9 mouse cellular contexts compared by ENCODE assay signal in the genomic region with DNA sequence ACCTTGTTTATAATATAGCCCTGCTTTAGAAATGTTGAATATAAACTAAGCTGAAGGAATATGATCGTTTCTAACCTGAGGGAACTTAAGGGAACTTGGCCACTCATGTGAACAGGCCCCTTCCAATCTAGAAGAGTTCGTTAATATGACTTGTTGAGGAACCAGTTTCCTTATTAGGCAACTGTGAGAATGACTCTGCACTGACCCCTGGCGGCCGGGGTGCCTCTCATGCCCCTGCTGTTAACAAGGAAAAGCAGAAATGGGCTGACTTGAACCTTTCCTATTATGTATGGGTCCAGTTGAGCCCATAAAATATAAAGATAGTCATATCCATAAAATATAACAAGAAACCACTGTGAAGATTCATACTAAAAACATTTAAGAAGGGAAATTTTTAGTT. TPM values are rescaled to one million over a fixed set of nuclear protein-coding genes. Genes with fewer than 3 reads are reported as not detected.
DNase-seq lines count a peak whose midpoint lies in the region; ATAC-seq lines count a peak whose summit lies in the region.
"Had no signal": no experiment of that assay in that cellular context is flagged by ENCODE, and none has a peak within 500 bp of the region (broad histone marks: within the 10 kb centered on the region; RNA-seq: fewer than 3 reads in every experiment).

No protein-coding gene starts in this region.

- no peaks in the 10 kb centered on the region for H3K27me3 ChIP-seq in heart, embryonic 12.5 days (replicated peaks)
- H3K27me3 ChIP-seq: lung, embryonic 15.5 days had no signal

- no peak for ATAC-seq in heart, embryonic 12.5 days (ENCODE audit: insufficient number of reproducible peaks, low FRiP score)
- ATAC-seq in megakaryocyte, adult 5-6 weeks (ENCODE audit: poor library complexity, severe bottlenecking): peak; percentile 98

- H3K4me2 ChIP-seq in heart, embryonic 12.5 days: no peak overlapping the region
- H3K4me2 ChIP-seq: lung, embryonic 15.5 days had no signal

- no peak overlapping the region for H3K27ac ChIP-seq in heart, embryonic 12.5 days (ENCODE audit: poor library complexity, severe bottlenecking)
- H3K27ac ChIP-seq: lung, embryonic 15.5 days had no signal

- intact Hi-C loops in gastrocnemius, postnatal 36 days (cut with DNase I): no loop called here

- H3K9ac ChIP-seq in heart, embryonic 12.5 days: no peak overlapping the region
- H3K9ac ChIP-seq: lung, embryonic 15.5 days had no signal

- no peaks in the 10 kb centered on the region for H3K4me1 ChIP-seq in heart, embryonic 12.5 days (replicated peaks)
- H3K4me1 ChIP-seq: lung, embryonic 15.5 days had no signal

- peaks cover 24% of the 10 kb centered on the region for H3K36me3 ChIP-seq in heart, embryonic 12.5 days

- H3K4me3 ChIP-seq in heart, embryonic 12.5 days: no peak overlapping the region
- H3K4me3 ChIP-seq: lung, embryonic 15.5 days had no signal

- H3K9me3 ChIP-seq in heart, embryonic 12.5 days (replicated peaks): no peaks in the 10 kb centered on the region
- H3K9me3 ChIP-seq: lung, embryonic 15.5 days had no signal

- peak; percentile 91 for DNase-seq in heart, adult 11 months
- DNase-seq in Muller cell, postnatal 12 days (ENCODE audit: inconsistent ontology term): peak; percentile 80
- peak; percentile 37 for DNase-seq in cerebellum, adult 9-11 months
- peak; percentile 54 to 60 for DNase-seq in gastrocnemius, postnatal 36 days
- peak; percentile 87 to 88 for DNase-seq in kidney, postnatal 4 days
- peak; percentile 69 to 77 for DNase-seq in spleen, postnatal 36 days (ENCODE audit: low spot score in 2 of 2)

- WGBS in heart, embryonic 12.5 days: 9% methylated on average over 4 of the region's 4 CpGs

RNA-seq across cellular contexts. Expression of a gene that starts 8.1 kb away (rescaled TPM):
- 35.0 and 35.3 TPM in 2 replicates for polyA plus RNA-seq in heart, embryonic 12.5 days (2016; fragmentation: Nextera tagmentation; extraction: Ambion mirVana)
- total RNA-seq in gastrocnemius, postnatal 36 days (2021): 10 to 100 TPM; 20.6 to 20.8 TPM
- total RNA-seq in megakaryocyte, adult 5-6 weeks (2015): 45.0 and 50.4 TPM in 2 replicates
- 67.4 and 81.8 TPM in 2 replicates for total RNA-seq in megakaryocyte, adult 5-6 weeks (2017)

RNA-seq across cellular contexts. Expression of a gene that starts 10.5 kb away (rescaled TPM):
- polyA plus RNA-seq in heart, embryonic 12.5 days (2016; fragmentation: Nextera tagmentation; extraction: Ambion mirVana): 9.0 and 11.8 TPM in 2 replicates
- 10 to 100 TPM; 37.6 to 42.7 TPM for total RNA-seq in gastrocnemius, postnatal 36 days (2021)
- total RNA-seq in megakaryocyte, adult 5-6 weeks (2015): 2.9 and 4.2 TPM in 2 replicates
- 9.3 and 10.2 TPM in 2 replicates for total RNA-seq in megakaryocyte, adult 5-6 weeks (2017)

RNA-seq across cellular contexts. Expression of a gene that starts 39.6 kb away (rescaled TPM):
- 62.7 and 69.9 TPM in 2 replicates for polyA plus RNA-seq in heart, embryonic 12.5 days (2016; fragmentation: Nextera tagmentation; extraction: Ambion mirVana)
- total RNA-seq in gastrocnemius, postnatal 36 days (2021): 10 to 100 TPM; 23.9 to 25.6 TPM
- 40.4 and 42.5 TPM in 2 replicates for total RNA-seq in megakaryocyte, adult 5-6 weeks (2015)
- total RNA-seq in megakaryocyte, adult 5-6 weeks (2017): 45.6 and 49.4 TPM in 2 replicates

Comparison
In these comparisons a context has a peak if more than half of its experiments do, and no peak if none do; other contexts are left out.
1. DNase-seq: peak in every context shown above with its lines; median percentile 91 in heart, adult 11 months; 88 in kidney, postnatal 4 days; 80 in Muller cell, postnatal 12 days; 73 in spleen, postnatal 36 days; 57 in gastrocnemius, postnatal 36 days; 37 in cerebellum, adult 9-11 months.